In the genomic region with DNA sequence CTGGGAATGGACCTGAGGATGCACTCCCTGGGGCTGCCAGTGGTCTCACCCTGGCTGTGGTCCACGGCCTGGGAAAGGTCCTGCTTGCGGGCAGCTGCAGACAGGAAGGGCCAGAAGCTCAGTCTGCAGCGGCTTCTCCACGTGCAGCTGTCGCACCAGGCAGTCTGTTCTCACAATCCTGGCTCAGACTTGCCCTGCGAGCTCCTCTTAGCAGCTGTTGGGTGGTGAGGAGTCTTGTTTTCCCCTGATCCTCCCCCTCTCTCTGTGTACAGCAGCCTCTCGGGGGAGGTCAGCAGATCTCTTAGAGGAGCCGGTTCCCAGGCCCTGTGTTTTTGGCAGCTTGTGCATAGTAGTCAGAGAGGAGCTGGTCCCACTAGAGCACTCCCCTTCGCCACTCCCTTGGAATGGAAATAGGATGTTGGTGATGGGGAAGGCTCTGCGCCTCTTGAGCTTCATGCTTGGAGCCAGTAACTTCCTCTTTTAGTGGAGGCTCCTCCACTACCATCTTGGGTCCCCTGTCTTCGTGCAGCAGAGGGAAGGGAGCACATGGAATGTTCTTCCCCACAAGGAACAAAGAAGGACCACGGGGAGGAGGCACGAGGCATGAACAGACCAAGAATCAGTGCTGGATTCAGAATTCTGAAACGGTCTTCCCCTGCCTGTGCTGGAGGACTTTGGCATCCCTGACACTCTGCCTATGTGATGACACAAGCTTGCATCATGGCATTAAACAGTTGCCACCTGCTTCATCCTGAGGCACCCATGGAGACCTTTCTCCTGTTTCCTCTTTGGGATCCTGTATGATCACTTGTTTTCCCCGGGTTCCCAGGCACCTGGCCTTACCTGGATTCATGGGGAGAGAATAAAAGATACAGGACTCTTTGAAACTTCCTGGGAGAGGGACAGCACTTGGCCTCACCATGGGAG, we compare ENCODE assay signal across 9 mouse cellular contexts. TPM values are rescaled to one million over a fixed set of nuclear protein-coding genes. Genes with fewer than 3 reads are reported as not detected.
DNase-seq lines count a peak whose midpoint lies in the region; ATAC-seq and TF ChIP-seq lines count a peak whose summit lies in the region.
"Had no signal": no experiment of that assay in that cellular context is flagged by ENCODE, and none has a peak within 500 bp of the region (broad histone marks: within the 10 kb centered on the region; RNA-seq: fewer than 3 reads in every experiment).

No protein-coding gene starts in this region.

- no peak overlapping the region for H3K9ac ChIP-seq in forebrain, embryonic 14.5 days (ENCODE audit: low read length)
- H3K9ac ChIP-seq in forebrain, embryonic 16.5 days (replicated peaks; ENCODE audit: low read depth, low read length) = no peak overlapping the region
- no peak overlapping the region for H3K9ac ChIP-seq in intestine, postnatal 0 days (ENCODE audit: low read depth, low read length)

- no peak for TF ChIP-seq CTCF in intestine, postnatal 0 days (IDR thresholded peaks at IDR 0.05; ENCODE audit: low read depth)

- no peak for ATAC-seq in forebrain, embryonic 14.5 days
- no peak for ATAC-seq in forebrain, embryonic 16.5 days
- 0 out of 2 replicates have a peak, but pooled peaks have one; percentile 22 for ATAC-seq in intestine, postnatal 0 days
- ATAC-seq in megakaryocyte, adult 5-6 weeks (ENCODE audit: poor library complexity, severe bottlenecking) = peak; percentile 64

- no peaks in the 10 kb centered on the region for H3K36me3 ChIP-seq in forebrain, embryonic 14.5 days (ENCODE audit: control insufficient read depth, insufficient read depth, low read length)
- no peaks in the 10 kb centered on the region for H3K36me3 ChIP-seq in forebrain, embryonic 16.5 days (ENCODE audit: control insufficient read depth, insufficient read depth)
- peaks cover 20% of the 10 kb centered on the region for H3K36me3 ChIP-seq in intestine, postnatal 0 days (ENCODE audit: control insufficient read depth, insufficient read depth)

- peak; percentile 23 for DNase-seq in forebrain, embryonic 14.5 days (ENCODE audit: low spot score)
- DNase-seq in thymus, postnatal 14 days = peak; percentile 54
- DNase-seq in thymus, postnatal 10 days (ENCODE audit: low spot score in 2 of 2) = no peak
- no peak for DNase-seq in frontal cortex, adult 2 months (ENCODE audit: extremely low spot score in 1 of 2, low spot score in 1 of 2)
- DNase-seq in T-cell, adult 2 months (ENCODE audit: low spot score) = no peak

- WGBS in forebrain, embryonic 14.5 days = 74% methylated on average over 15 of the region's 15 CpGs
- WGBS in forebrain, embryonic 16.5 days = 71% methylated on average over 15 of the region's 15 CpGs
- WGBS in intestine, postnatal 0 days = 58% methylated on average over 15 of the region's 15 CpGs

- no peak overlapping the region for H3K27ac ChIP-seq in forebrain, embryonic 14.5 days (ENCODE audit: low read depth, low read length)
- H3K27ac ChIP-seq in forebrain, embryonic 16.5 days (ENCODE audit: low read length) = no peak overlapping the region
- peak overlapping the region; percentile 57; the same call in 1 of the 2 replicates for H3K27ac ChIP-seq in intestine, postnatal 0 days (ENCODE audit: low read depth, low read length)

- H3K4me3 ChIP-seq in forebrain, embryonic 14.5 days (ENCODE audit: low read depth, low read length) = no peak overlapping the region
- no peak overlapping the region for H3K4me3 ChIP-seq in forebrain, embryonic 16.5 days (replicated peaks; ENCODE audit: low read length)
- no peak overlapping the region for H3K4me3 ChIP-seq in intestine, postnatal 0 days (ENCODE audit: low read depth, low read length)
- H3K4me3 ChIP-seq: erythroblast, embryonic 14.5 days had no signal

- H3K4me2 ChIP-seq in forebrain, embryonic 14.5 days (ENCODE audit: low read length) = no peak overlapping the region
- no peak overlapping the region for H3K4me2 ChIP-seq in forebrain, embryonic 16.5 days (ENCODE audit: low read length)
- no peak overlapping the region for H3K4me2 ChIP-seq in intestine, postnatal 0 days (replicated peaks; ENCODE audit: low read depth)

- H3K27me3 ChIP-seq in forebrain, embryonic 14.5 days (replicated peaks; ENCODE audit: control insufficient read depth, insufficient read depth, low read length) = no peaks in the 10 kb centered on the region
- H3K27me3 ChIP-seq in forebrain, embryonic 16.5 days (replicated peaks; ENCODE audit: control insufficient read depth, insufficient read depth, low read length) = no peaks in the 10 kb centered on the region
- no peaks in the 10 kb centered on the region for H3K27me3 ChIP-seq in intestine, postnatal 0 days (replicated peaks; ENCODE audit: control insufficient read depth, insufficient read depth, low read length)

- H3K4me1 ChIP-seq in forebrain, embryonic 14.5 days (ENCODE audit: control insufficient read depth, insufficient read depth, low read length) = no peaks in the 10 kb centered on the region
- 0 out of 2 replicates have a peak, but pooled peaks cover 5% of the 10 kb centered on the region for H3K4me1 ChIP-seq in forebrain, embryonic 16.5 days (replicated peaks; ENCODE audit: control insufficient read depth, insufficient read depth, low read length)
- H3K4me1 ChIP-seq in intestine, postnatal 0 days (replicated peaks; ENCODE audit: control insufficient read depth, insufficient read depth, low read length) = no peaks in the 10 kb centered on the region

- H3K9me3 ChIP-seq in forebrain, embryonic 14.5 days (replicated peaks; ENCODE audit: control insufficient read depth, low read length) = no peaks in the 10 kb centered on the region
- H3K9me3 ChIP-seq in forebrain, embryonic 16.5 days (ENCODE audit: control insufficient read depth, low read length) = no peaks in the 10 kb centered on the region
- no peaks in the 10 kb centered on the region for H3K9me3 ChIP-seq in intestine, postnatal 0 days (ENCODE audit: control insufficient read depth)

RNA-seq across cellular contexts. Expression of a gene that starts 14.3 kb away (rescaled TPM):
- polyA plus RNA-seq in forebrain, embryonic 14.5 days (2014; fragmentation: Nextera tagmentation; extraction: Ambion mirVana) = 168 and 174 TPM in 2 replicates
- polyA plus RNA-seq in forebrain, embryonic 16.5 days (2015; fragmentation: Nextera tagmentation; extraction: Ambion mirVana) = 152 and 154 TPM in 2 replicates
- 130 and 144 TPM in 2 replicates for polyA plus RNA-seq in intestine, postnatal 0 days (2015; fragmentation: Nextera tagmentation; extraction: Ambion mirVana)
- total RNA-seq in megakaryocyte, adult 5-6 weeks (2015) = 44.9 and 59.7 TPM in 2 replicates
- total RNA-seq in megakaryocyte, adult 5-6 weeks (2017) = 59.2 and 62.2 TPM in 2 replicates
- polyA plus RNA-seq in frontal cortex, adult 2 months (2012; rRNA removed) = 78.3 and 78.6 TPM in 2 replicates

RNA-seq across cellular contexts. Expression of a gene that starts 33.4 kb away (rescaled TPM):
- polyA plus RNA-seq in forebrain, embryonic 14.5 days (2014; fragmentation: Nextera tagmentation; extraction: Ambion mirVana) = 3.3 and 4.0 TPM in 2 replicates
- polyA plus RNA-seq in forebrain, embryonic 16.5 days (2015; fragmentation: Nextera tagmentation; extraction: Ambion mirVana) = 2.7 and 2.9 TPM in 2 replicates
- polyA plus RNA-seq in intestine, postnatal 0 days (2015; fragmentation: Nextera tagmentation; extraction: Ambion mirVana) = 5.5 and 7.4 TPM in 2 replicates
- total RNA-seq in megakaryocyte, adult 5-6 weeks (2015) = 62.5 and 73.3 TPM in 2 replicates
- total RNA-seq in megakaryocyte, adult 5-6 weeks (2017) = 63.5 and 72.2 TPM in 2 replicates
- 11.4 and 12.5 TPM in 2 replicates for polyA plus RNA-seq in frontal cortex, adult 2 months (2012; rRNA removed)

RNA-seq across cellular contexts. Expression of a gene that starts 43.7 kb away (rescaled TPM):
- polyA plus RNA-seq in forebrain, embryonic 14.5 days (2014; fragmentation: Nextera tagmentation; extraction: Ambion mirVana) = 62.0 and 96.6 TPM in 2 replicates
- 252 and 265 TPM in 2 replicates for polyA plus RNA-seq in forebrain, embryonic 16.5 days (2015; fragmentation: Nextera tagmentation; extraction: Ambion mirVana)
- polyA plus RNA-seq in intestine, postnatal 0 days (2015; fragmentation: Nextera tagmentation; extraction: Ambion mirVana) = 54.1 and 61.2 TPM in 2 replicates
- 102 and 112 TPM in 2 replicates for total RNA-seq in megakaryocyte, adult 5-6 weeks (2015)
- 76.1 and 83.3 TPM in 2 replicates for total RNA-seq in megakaryocyte, adult 5-6 weeks (2017)
- polyA plus RNA-seq in frontal cortex, adult 2 months (2012; rRNA removed) = 124 and 144 TPM in 2 replicates

Comparison
In these comparisons a context has a peak if more than half of its experiments do, and no peak if none do; other contexts are left out.
1. DNase-seq: peak in forebrain, embryonic 14.5 days (single experiment) and thymus, postnatal 14 days (single experiment); none in thymus, postnatal 10 days (0 of 2), frontal cortex, adult 2 months (0 of 2) and T-cell, adult 2 months (single experiment).
2. ATAC-seq: peak in intestine, postnatal 0 days (single experiment) and megakaryocyte, adult 5-6 weeks (single experiment); none in forebrain, embryonic 14.5 days (single experiment) and forebrain, embryonic 16.5 days (single experiment).